ENCODE assay signal across 8 mouse cellular contexts in the genomic region with DNA sequence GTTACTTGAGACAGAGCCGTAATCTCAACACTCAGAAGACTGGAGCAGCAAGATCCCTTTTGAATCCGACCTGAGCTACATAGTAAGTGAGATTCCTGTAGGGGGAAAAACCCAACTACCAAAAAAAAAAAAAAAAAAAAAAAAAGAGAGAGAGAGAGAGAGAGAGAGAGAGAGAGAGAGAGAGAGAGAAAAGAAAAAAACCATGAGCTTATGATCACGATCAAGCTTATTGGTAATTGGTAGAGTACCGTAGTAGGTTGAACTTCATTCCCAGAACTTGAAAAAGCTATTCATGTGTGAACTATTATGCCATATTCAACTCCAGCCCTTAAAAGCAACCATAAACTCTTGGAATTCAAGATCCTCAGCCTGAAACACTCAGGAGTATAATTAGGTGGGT. TPM values are rescaled to one million over a fixed set of nuclear protein-coding genes. Genes with fewer than 3 reads are reported as not detected.
DNase-seq lines count a peak whose midpoint lies in the region; ATAC-seq and TF ChIP-seq lines count a peak whose summit lies in the region.

No protein-coding gene starts in this region.

- ATAC-seq in heart, embryonic 13.5 days (ENCODE audit: extremely low read depth, insufficient number of reproducible peaks, low FRiP score, low TSS enrichment) = no peak
- no peak for ATAC-seq in limb, embryonic 15.5 days (ENCODE audit: insufficient number of reproducible peaks, low FRiP score, low TSS enrichment, low read depth)

- H3K4me3 ChIP-seq in heart, embryonic 13.5 days = peak overlapping the region; percentile 67
- peak overlapping the region; percentile 94 for H3K4me3 ChIP-seq in C2C12 (ENCODE audit: insufficient read depth, poor library complexity, severe bottlenecking)
- peak overlapping the region; percentile 70 for H3K4me3 ChIP-seq in embryonic fibroblast, embryonic 13.5 days (ENCODE audit: insufficient read depth, low read length)
- peak overlapping the region; percentile 72 for H3K4me3 ChIP-seq in limb, embryonic 15.5 days

- no peaks in the 10 kb centered on the region for H3K9me3 ChIP-seq in heart, embryonic 13.5 days
- H3K9me3 ChIP-seq in limb, embryonic 15.5 days = no peaks in the 10 kb centered on the region

- H3K27ac ChIP-seq in heart, embryonic 13.5 days (replicated peaks) = peak overlapping the region; percentile 88
- peak overlapping the region; percentile 93 for H3K27ac ChIP-seq in embryonic fibroblast, embryonic 13.5 days (ENCODE audit: insufficient read depth, low read length)
- H3K27ac ChIP-seq in limb, embryonic 15.5 days = peak overlapping the region; percentile 99

- 44% methylated on average over 4 of the region's 4 CpGs for WGBS in heart, embryonic 13.5 days
- 20% methylated on average over 4 of the region's 4 CpGs for WGBS in limb, embryonic 15.5 days

- no peaks in the 10 kb centered on the region for H3K27me3 ChIP-seq in heart, embryonic 13.5 days (replicated peaks)
- H3K27me3 ChIP-seq in C2C12 (ENCODE audit: control insufficient read depth, insufficient read depth, insufficient read length) = no peaks in the 10 kb centered on the region
- H3K27me3 ChIP-seq in limb, embryonic 15.5 days = no peaks in the 10 kb centered on the region

- H3K9ac ChIP-seq in heart, embryonic 13.5 days = peak overlapping the region; percentile 97
- peak overlapping the region; percentile 78 for H3K9ac ChIP-seq in limb, embryonic 15.5 days

- H3K4me1 ChIP-seq in heart, embryonic 13.5 days = peaks cover 71% of the 10 kb centered on the region
- peaks cover 15% of the 10 kb centered on the region for H3K4me1 ChIP-seq in embryonic fibroblast, embryonic 13.5 days (ENCODE audit: control insufficient read depth, insufficient read depth, low read length)
- H3K4me1 ChIP-seq in limb, embryonic 15.5 days = peaks cover 65% of the 10 kb centered on the region

- no peak for TF ChIP-seq CTCF in C2C12 (IDR thresholded peaks at IDR 0.05; ENCODE audit: control insufficient read depth, insufficient read depth, insufficient read length)
- no peak for TF ChIP-seq CTCF in embryonic fibroblast, embryonic 13.5 days (IDR thresholded peaks at IDR 0.05; ENCODE audit: borderline replicate concordance, insufficient read depth, low read length)

- no peak for TF ChIP-seq POLR2A in embryonic fibroblast, embryonic 13.5 days (IDR thresholded peaks at IDR 0.05; ENCODE audit: low read depth, low read length)

- DNase-seq in heart, postnatal 25 days (ENCODE audit: low spot score) = no peak
- DNase-seq in ovary, postnatal 10 days (ENCODE audit: low spot score) = no peak
- no peak for DNase-seq in cerebellum, adult 11-12 months
- DNase-seq in right cerebral cortex, adult 18-20 months = no peak

- H3ac ChIP-seq in C2C12 (ENCODE audit: control insufficient read depth, insufficient read length, low read depth) = peak overlapping the region; percentile 86

- H3K36me3 ChIP-seq in heart, embryonic 13.5 days = peaks cover 6% of the 10 kb centered on the region; the same call in 1 of the 2 replicates
- peaks cover 25% of the 10 kb centered on the region for H3K36me3 ChIP-seq in C2C12 (ENCODE audit: control insufficient read depth, insufficient read depth)
- peaks cover under 1% of the 10 kb centered on the region; the same call in 1 of the 2 replicates for H3K36me3 ChIP-seq in limb, embryonic 15.5 days

- intact Hi-C loops in heart, postnatal 25 days (cut with DNase I) = no loop called here

- H3K4me2 ChIP-seq in heart, embryonic 13.5 days = peak overlapping the region; percentile 85
- H3K4me2 ChIP-seq in limb, embryonic 15.5 days = peak overlapping the region; percentile 62

- peaks cover 56% of the 10 kb centered on the region for H3K79me2 ChIP-seq in C2C12 (ENCODE audit: control insufficient read depth, insufficient read depth)

- peaks cover 47% of the 10 kb centered on the region for H3K79me3 ChIP-seq in C2C12 (ENCODE audit: low read depth)

TF ChIP-seq in C2C12, 6 proteins besides CTCF, POLR2A, EP300 and RAD21:
- no peak for TF ChIP-seq MYOG (IDR thresholded peaks at IDR 0.05; ENCODE audit: control insufficient read depth, extremely low read depth, insufficient read length)
- TF ChIP-seq MAX (IDR thresholded peaks at IDR 0.05) = no peak
- TF ChIP-seq USF1 (IDR thresholded peaks at IDR 0.05; ENCODE audit: low read depth) = no peak
- TF ChIP-seq MYOD1 (IDR thresholded peaks at IDR 0.05; ENCODE audit: control insufficient read depth, insufficient read length, low read depth) = no peak
- TF ChIP-seq CEBPB (IDR thresholded peaks at IDR 0.05; ENCODE audit: low read depth) = no peak
- no peak for TF ChIP-seq FOSL1 (IDR thresholded peaks at IDR 0.05; ENCODE audit: insufficient read depth, low read length, poor library complexity, severe bottlenecking)

RNA-seq across cellular contexts. Expression of gene Anxa2, which starts 1.3 kb away (rescaled TPM):
- polyA plus RNA-seq in heart, embryonic 13.5 days (2015; fragmentation: Nextera tagmentation; extraction: Ambion mirVana) = 450 and 490 TPM in 2 replicates
- total RNA-seq in heart, postnatal 25 days (2021) = 100 to 1,000 TPM in 1 of 2 experiments, 10 to 100 TPM in 1; 95.4 to 104 TPM
- polyA plus RNA-seq in C2C12 (2012; fragmentation: generic; extraction: Trizol) = 2,389 TPM
- 1,213 and 1,412 TPM in 2 replicates for polyA plus RNA-seq in embryonic fibroblast, embryonic 13.5 days (2011; ENCODE audit: insufficient read length, low read depth, missing spikeins)
- 1,913 and 2,040 TPM in 2 replicates for polyA plus RNA-seq in limb, embryonic 15.5 days (2015; fragmentation: Nextera tagmentation; extraction: Ambion mirVana)

RNA-seq across cellular contexts. Expression of gene Ice2, which starts 57.0 kb away (rescaled TPM):
- polyA plus RNA-seq in heart, embryonic 13.5 days (2015; fragmentation: Nextera tagmentation; extraction: Ambion mirVana) = 10.7 and 11.7 TPM in 2 replicates
- total RNA-seq in heart, postnatal 25 days (2021) = 1 to 10 TPM; 6.9 to 7.0 TPM
- 2.6 TPM for polyA plus RNA-seq in C2C12 (2012; fragmentation: generic; extraction: Trizol)
- polyA plus RNA-seq in embryonic fibroblast, embryonic 13.5 days (2011; ENCODE audit: insufficient read length, low read depth, missing spikeins) = 14.1 and 19.9 TPM in 2 replicates
- polyA plus RNA-seq in limb, embryonic 15.5 days (2015; fragmentation: Nextera tagmentation; extraction: Ambion mirVana) = 13.0 and 14.5 TPM in 2 replicates
